Mouse (Mus musculus) hindlimb bud, embryonic 11.5 days (tissue): ENCODE results near the gene Vangl2.
"Not testable (repeated sequence)": the region's sequence is repeated elsewhere in the genome, so short reads cannot be mapped to it uniquely, and the experiment has no call there.

Experiments used
- DNase-seq: peaks from one replicate; pipeline ENCODE4 v3.0.0-alpha.2; 2012; ENCODE audit warnings: low read depth, low spot score; ENCODE audit errors: extremely low spot score

The Vangl2 gene

DNA sequence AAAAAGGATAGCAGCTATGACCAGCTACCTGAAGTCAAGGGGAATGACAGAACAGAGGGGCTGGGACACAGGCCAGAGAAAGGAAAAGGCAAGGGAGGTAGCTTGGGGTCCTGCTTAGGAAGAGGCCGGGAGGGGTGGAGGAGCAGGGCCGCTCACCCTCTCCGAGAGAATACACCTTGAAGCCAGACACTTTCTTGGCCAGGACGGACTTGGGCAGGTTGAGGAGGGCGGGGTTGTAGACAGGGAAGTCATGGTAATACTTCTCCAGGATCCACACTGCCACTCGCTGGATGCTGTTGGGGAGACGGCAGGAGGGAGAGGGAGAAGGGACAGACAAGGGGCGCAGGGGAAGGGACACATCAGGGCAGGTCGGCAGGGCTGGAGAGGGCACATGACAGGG is 19.9 kb downstream of the Vangl2 start:
- no peak for DNase-seq

DNA sequence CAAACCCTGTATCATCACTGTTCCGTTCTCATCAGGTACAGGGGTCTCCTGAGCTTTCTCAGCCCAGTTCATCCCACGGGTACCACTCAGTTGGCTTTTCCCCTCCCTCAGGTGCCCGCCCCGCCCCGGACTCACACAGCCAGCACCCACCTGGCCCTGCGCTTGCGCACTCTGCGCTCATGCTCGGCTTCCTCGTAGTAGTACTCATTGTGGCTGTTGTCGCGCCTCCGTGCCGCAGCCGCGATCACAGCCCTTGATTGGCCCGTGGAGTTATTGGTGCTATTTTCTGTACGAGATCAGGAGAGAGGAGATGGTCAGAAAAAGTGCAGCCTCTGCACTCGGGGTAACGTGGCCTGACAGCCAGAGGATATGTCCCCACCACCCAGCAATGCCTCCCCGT is 20.5 kb downstream of the Vangl2 start:
- DNase-seq = no peak

GRCm38 (mm10) chr1:172001665-172002064 is 26.6 kb downstream of the Vangl2 start:
- DNase-seq = no peak

- no peak for DNase-seq
These were observed 27.6 kb downstream of the Vangl2 start for GRCm38 (mm10) chr1:172000641-172001040.

GRCm38 (mm10) chr1:171998820-171999597 is 29.2 kb downstream of the Vangl2 start:
- DNase-seq = no peak

GRCm38 (mm10) chr1:171996701-171997100 is 31.5 kb downstream of the Vangl2 start:
- no peak for DNase-seq

DNA sequence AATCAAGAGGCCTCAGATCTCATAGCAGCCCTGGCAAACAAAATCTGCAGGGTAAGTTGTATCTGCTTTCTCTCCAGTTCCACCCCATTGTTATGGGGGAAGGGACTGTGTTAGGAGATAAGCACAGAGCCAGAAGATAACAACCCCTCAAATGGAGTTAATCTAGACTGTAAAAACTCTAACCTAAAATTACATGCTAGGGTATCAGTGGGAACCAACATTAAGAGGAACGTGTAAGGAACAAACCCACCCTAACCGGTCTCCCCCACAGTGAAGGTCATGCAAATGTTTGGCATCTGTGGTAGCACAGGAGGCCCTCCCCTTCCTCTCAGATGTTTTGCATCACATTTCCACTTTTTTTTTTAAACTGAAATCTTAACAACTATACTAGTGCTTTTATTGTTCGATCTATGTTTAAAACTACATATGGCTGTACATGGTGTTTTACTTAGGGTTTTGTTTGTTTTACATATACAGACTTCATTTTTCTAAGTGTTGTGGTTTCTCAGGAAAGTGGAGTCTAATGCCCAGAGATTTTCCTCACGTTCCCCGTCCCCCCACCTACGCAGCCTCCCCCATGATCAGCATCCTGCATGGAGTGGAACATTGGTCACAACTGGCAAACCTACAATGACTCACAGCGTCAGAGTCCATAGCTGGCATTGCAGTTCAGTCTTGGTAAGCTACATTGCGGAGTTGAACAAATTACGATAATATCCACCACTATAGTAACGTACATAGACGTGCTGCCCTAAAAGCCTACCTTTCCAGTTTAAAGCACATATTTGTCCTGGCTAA is 33.1 kb downstream of the Vangl2 start:
- DNase-seq = no peak

GRCm38 (mm10) chr1:171994501-171994900 is 33.7 kb downstream of the Vangl2 start:
- no peak for DNase-seq

DNA sequence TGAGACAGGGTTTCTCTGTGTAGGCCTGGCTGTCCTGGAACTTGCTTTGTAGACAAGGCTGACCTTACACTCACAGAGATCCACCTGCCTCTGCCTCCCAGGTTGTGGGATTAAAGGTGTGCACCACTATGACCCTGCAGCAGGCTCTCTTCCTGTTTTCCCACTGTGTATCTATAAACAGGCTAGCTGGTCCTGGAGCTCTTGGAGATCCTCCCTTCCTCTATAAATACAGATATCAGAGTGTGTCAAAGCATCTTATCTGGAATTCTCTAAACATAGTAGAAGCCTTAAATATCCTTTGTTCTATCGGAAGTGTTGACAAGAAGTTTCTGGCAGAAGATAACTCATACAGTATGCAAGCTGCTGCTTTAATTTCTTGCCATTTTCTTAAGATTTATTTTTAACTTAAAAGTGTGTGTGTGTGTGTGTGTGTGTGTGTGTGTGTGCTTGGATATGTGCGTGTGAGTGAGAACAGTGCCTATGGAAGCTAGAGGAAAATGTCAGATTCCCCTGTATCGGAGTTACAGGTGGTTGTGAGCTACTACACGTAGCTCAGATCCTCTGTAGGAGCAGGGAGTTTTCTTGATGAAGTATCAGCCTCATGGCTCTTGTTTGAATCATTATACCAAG is 35.2 kb downstream of the Vangl2 start:
- DNase-seq = no peak

DNA sequence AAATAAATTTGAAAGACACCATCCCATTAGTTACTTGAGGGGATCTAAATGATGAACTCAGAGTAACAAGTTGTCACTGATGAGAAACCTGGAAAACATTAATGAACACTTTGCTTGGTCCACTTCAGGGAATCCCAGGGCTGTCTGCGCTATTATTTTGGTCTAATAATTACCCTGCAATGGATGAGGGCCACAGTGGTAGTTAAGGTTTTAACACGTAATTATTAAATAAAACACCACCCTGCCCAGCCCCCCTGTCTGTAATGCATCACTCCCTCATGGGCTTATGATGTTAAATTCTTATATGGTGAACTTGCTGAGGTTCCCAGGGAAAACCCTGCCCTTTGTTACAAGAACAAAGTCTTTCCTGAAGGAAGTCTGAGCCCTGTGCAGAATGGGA is 36.4 kb downstream of the Vangl2 start:
- no peak for DNase-seq

DNA sequence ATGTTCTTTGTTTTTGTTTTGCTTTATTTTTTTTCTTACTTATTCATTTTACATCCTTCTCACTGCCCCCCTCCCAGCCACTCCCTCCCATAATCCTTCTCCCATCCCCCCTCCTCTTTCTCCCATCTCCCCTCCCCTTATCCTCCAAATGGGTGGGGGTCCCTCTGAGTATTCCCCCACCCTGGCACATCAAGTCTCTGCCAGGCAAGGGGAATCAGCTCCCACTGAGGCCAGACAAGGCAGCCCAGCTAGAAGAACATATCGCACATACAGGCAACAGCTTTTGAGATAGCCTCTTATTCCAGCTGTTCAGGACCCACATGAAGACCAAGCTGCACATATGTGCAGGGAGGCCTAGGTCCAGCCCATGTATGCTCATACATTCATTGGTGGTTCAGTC is 44.1 kb downstream of the Vangl2 start:
- no peak for DNase-seq

GRCm38 (mm10) chr1:171983372-171984001 is 44.8 kb downstream of the Vangl2 start:
- no peak for DNase-seq

GRCm38 (mm10) chr1:171982740-171983139 is 45.5 kb downstream of the Vangl2 start:
- no peak for DNase-seq

- no peak for DNase-seq
These were observed 46.1 kb downstream of the Vangl2 start for GRCm38 (mm10) chr1:171982170-171982569.

DNA sequence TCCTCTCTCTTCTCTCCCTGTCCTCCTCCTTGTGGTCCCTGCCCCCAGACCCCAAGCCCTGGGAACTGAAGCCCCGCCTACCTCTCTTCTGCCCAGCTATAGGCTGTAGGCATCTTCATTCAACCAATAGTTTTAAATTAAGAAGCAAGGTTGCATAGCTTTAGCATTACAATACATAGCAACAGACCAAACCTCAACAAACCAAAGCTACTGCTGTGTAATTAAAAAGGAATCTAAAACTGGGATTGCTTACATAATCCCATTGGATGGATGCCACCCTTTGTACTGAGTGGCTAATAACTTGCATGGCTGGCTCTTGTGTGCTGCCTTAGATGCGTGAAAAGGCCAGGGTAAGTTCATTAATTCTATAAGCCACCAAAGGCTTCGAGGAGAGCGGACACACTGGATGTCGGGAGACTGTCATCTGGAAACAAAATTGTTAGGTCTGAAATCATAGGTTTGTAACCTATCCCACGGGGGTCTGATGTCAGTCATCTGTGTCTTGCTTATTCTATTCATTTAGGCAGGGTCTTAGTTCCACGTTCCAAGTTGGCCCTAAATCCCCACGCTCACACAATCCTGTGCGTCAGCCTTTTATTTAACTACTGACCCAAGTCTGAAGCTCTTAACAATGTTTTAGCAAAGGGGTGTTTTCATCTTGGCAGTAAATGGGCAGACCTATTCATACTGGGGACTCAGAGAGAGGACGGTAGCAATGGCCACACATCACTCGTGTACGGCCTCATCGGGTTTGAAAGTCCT is 48.1 kb downstream of the Vangl2 start:
- no peak for DNase-seq

- DNase-seq = no peak
These were observed 50.4 kb downstream of the Vangl2 start for GRCm38 (mm10) chr1:171977891-171978290.

- DNase-seq = no peak
These were observed 51.3 kb downstream of the Vangl2 start for GRCm38 (mm10) chr1:171976826-171977539.

- no peak for DNase-seq
These were observed 52.4 kb downstream of the Vangl2 start for GRCm38 (mm10) chr1:171975831-171976230.

- no peak for DNase-seq
These were observed 52.9 kb downstream of the Vangl2 start for GRCm38 (mm10) chr1:171975377-171975776.

DNA sequence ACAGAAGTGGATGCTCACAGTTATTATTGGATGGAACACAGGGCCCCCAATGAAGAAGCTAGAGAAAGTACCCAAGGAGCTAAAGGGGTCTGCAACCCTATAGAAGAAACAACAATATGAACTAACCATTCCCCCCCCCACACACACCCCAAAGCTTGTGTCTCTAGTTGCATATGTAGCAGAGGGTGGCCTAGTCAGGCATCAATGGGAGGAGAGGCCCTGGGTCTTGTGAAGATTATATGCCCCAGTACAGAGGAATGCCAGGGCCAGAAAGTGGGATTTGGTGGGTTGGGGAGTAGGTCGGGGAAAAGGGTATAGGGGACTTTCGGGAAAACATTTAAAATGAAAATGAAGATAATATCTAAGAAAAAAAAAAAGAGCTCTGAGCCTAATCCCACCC is 53.9 kb downstream of the Vangl2 start:
- not testable (repeated sequence) for DNase-seq
